Mouse (Mus musculus) hindbrain, postnatal 0 days (tissue): ENCODE measurements around the gene Tenm4. TPM values are rescaled to one million over a fixed set of nuclear protein-coding genes. Genes with fewer than 3 reads are reported as not detected.

Experiments used
- ATAC-seq: fragments of 200-750 bp; cut with Nextera tagmentation; 2 replicates; pipeline ENCODE4 v1.8.0; 2017; ENCODE audit warnings: mild to moderate bottlenecking, moderate TSS enrichment, moderate library complexity
- DNase-seq: peaks from one replicate; pipeline ENCODE4 v3.0.0-alpha.2; 2015; ENCODE audit warnings: low spot score
- H3K27ac ChIP-seq: fragments of 300-500 bp; sonication (generic); 2 replicates; pipeline ENCODE4 v1.5.1; 2014; ENCODE audit warnings: mild to moderate bottlenecking
- H3K27me3 ChIP-seq: fragments of 300-500 bp; sonication (generic); 2 replicates; pipeline ENCODE4 v1.6.1; 2014; ENCODE audit warnings: low read length, mixed read lengths; ENCODE audit not compliant: insufficient read depth
- H3K36me3 ChIP-seq: fragments of 300-500 bp; sonication (generic); 2 replicates; pipeline ENCODE4 v1.6.1; 2014; ENCODE audit warnings: low read length, mixed read lengths; ENCODE audit not compliant: insufficient read depth
- H3K4me1 ChIP-seq: fragments of 300-500 bp; sonication (generic); 2 replicates; pipeline ENCODE4 v1.6.1; 2014; ENCODE audit warnings: antibody characterized with exemption, low read length, mixed read lengths; ENCODE audit not compliant: insufficient read depth
- H3K4me2 ChIP-seq: fragments of 300-500 bp; sonication (generic); 2 replicates; pipeline ENCODE4 v1.6.1; 2014; ENCODE audit warnings: low read depth, mild to moderate bottlenecking, low read length, moderate library complexity, mixed read lengths
- H3K4me3 ChIP-seq: fragments of 300-500 bp; sonication (generic); 2 replicates; pipeline ENCODE4 v1.5.1; 2014; ENCODE audit warnings: low read length
- H3K9ac ChIP-seq: fragments of 300-500 bp; sonication (generic); replicated peaks from 2 replicates; pipeline ENCODE4 v1.6.1; 2014; ENCODE audit warnings: mild to moderate bottlenecking, low read length, moderate library complexity, mixed read lengths
- H3K9me3 ChIP-seq: fragments of 300-500 bp; sonication (generic); 2 replicates; pipeline ENCODE4 v1.6.1; 2016; ENCODE audit warnings: low read length, mixed read lengths
- CTCF ChIP-seq: IDR thresholded peaks from 2 replicates; pipeline ENCODE4 v1.5.1; 2016; ENCODE audit warnings: antibody characterized with exemption, control low read depth, low read depth
- WGBS: fragments of 180-500 bp; shearing (Covaris S2); extraction: QIAGEN DNeasy Blood & Tissue Kit; methylation state at CpG from one replicate; pipeline ENCODE4 v1.1.7; 2014; 5-methylcytosine and 5-hydroxymethylcytosine counted together
- polyA plus RNA-seq: library from polyadenylated mRNA; unstranded; fragments of >200 nt; fragmentation: Nextera tagmentation; extraction: Ambion mirVana; gene quantifications from 2 replicates; pipeline ENCODE4 v1.2.1, GENCODE M21; 2015
- total RNA-seq: library from RNA; depleted of rRNA; stranded (reverse); fragments of >200 nt; gene quantifications from 2 replicates; pipeline ENCODE4 v1.2.3, GENCODE M21; 2014

Gene Tenm4
- total and polyA plus RNA-seq, 2 experiments from 2014 or later, result 24.1 to 49.7 TPM

DNA sequence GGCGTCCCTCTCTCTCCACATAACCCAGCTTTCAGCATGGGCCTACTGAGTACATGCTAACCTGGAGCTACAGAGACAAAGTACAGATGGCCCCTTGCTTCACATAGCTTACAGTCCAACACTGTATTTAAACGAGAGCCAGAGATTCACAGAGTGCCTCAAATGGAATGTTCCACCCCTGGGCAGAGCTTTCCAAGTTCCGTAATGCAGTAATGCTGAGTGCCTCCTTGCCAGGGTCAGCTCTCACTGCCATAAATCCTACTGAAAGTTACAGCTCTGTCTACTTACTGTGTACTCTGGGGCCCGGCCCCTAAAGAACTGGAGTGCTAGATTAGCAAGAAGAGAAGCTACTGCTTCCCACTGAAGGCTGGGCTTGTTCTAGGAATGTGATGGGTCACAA is 23.6 kb upstream of the Tenm4 start:
- TF ChIP-seq CTCF, result no peak
- Histone ChIP-seq H3K9me3 (no peaks in the 10 kb centered on the region; the same call in 1 of the 2 replicates), H3K27me3 (no peaks in the 10 kb centered on the region), H3K4me2 (no peak overlapping the region), H3K27ac (no peak overlapping the region), H3K9ac (no peak overlapping the region), H3K4me1 (no peaks in the 10 kb centered on the region; the same call in 1 of the 2 replicates), H3K4me3 (no peak overlapping the region), H3K36me3 (no peaks in the 10 kb centered on the region)
- ATAC-seq, result no peak
- WGBS, result 88% methylated on average over 4 of the region's 4 CpGs
- DNase-seq, result no peak

DNA sequence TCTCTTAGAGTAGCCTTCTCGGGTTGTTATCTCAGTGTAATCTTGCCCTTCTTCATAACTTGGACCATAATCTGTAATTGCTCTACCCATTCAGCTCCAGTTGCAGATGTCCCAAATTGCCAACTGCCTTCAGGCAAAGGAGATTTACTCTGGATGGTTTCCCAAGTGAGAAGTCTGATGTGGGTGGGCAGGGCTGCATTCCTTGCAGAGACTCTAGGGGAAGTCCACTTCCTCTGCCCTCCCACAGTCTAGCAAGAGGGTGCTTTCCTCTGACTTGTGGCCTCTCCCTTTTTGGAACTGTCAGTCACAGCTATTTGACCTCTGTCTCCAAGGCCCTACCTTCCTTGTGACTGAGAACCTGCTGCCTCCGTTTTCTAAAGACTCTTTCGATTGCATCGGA is 22.9 kb upstream of the Tenm4 start:
- no peak for DNase-seq
- H3K9ac ChIP-seq, result no peak overlapping the region
- H3K27me3 ChIP-seq, result no peaks in the 10 kb centered on the region
- H3K4me1 ChIP-seq, result no peaks in the 10 kb centered on the region; the same call in 1 of the 2 replicates
- no peaks in the 10 kb centered on the region for H3K36me3 ChIP-seq
- no peak for TF ChIP-seq CTCF
- no peak overlapping the region for H3K27ac ChIP-seq
- WGBS, result 86% methylated on average over 4 of the region's 4 CpGs
- no peak for ATAC-seq
- no peaks in the 10 kb centered on the region; the same call in 1 of the 2 replicates for H3K9me3 ChIP-seq
- H3K4me3 ChIP-seq, result no peak overlapping the region
- no peak overlapping the region for H3K4me2 ChIP-seq

DNA sequence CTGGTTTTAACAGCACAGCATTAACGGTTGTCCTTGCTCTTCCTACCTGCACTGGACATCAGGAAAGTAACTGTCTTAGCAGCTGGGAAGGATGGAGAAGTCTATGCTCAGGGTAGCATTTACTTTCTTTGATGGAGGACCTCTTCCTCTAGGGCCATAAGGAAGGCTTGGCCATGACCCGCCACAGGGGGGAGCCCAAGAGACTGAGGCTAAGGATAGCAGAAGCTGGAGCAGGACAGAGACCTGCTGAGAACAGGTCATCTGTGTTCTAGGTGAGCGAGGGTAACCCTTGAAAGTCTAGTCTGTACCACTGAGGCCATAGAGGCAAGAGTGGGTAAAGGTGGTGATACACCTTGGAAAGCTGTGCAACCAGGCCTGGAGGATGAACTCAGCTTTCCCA is 19.8 kb upstream of the Tenm4 start:
- Histone ChIP-seq H3K4me3 (no peak overlapping the region), H3K9ac (no peak overlapping the region), H3K9me3 (no peaks in the 10 kb centered on the region; the same call in 1 of the 2 replicates), H3K27ac (no peak overlapping the region), H3K4me1 (no peaks in the 10 kb centered on the region; the same call in 1 of the 2 replicates), H3K27me3 (no peaks in the 10 kb centered on the region), H3K36me3 (no peaks in the 10 kb centered on the region), H3K4me2 (no peak overlapping the region)
- 60% methylated on average over 3 of the region's 3 CpGs for WGBS
- peak; percentile 58 for TF ChIP-seq CTCF
- no peak for DNase-seq
- ATAC-seq, result no peak

DNA sequence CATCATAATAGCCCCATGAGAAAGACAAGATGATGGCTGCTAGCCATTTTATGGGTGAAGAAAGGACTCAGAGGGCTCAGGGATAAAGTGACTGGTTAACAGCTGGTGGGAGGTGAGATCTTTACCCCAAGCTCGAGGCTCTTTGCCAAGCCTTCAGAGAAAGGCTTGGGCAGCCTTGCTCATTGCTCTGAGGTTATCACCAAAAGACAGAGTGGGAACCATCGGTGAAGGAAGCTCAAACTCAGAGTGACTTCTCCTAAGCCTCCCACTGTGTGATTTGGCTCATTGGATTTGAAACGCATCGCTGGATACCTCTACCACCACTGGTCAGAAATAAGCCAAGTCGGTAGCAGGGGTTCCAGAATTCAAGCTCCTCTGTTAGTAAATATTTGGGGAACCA is 19.1 kb upstream of the Tenm4 start:
- Histone ChIP-seq H3K4me1 (no peaks in the 10 kb centered on the region; the same call in 1 of the 2 replicates), H3K4me3 (no peak overlapping the region), H3K27me3 (no peaks in the 10 kb centered on the region), H3K9ac (no peak overlapping the region), H3K36me3 (no peaks in the 10 kb centered on the region), H3K27ac (no peak overlapping the region), H3K9me3 (no peaks in the 10 kb centered on the region), H3K4me2 (no peak overlapping the region)
- ATAC-seq, result no peak
- 19% methylated on average over 5 of the region's 5 CpGs for WGBS
- no peak for DNase-seq
- no peak for TF ChIP-seq CTCF

DNA sequence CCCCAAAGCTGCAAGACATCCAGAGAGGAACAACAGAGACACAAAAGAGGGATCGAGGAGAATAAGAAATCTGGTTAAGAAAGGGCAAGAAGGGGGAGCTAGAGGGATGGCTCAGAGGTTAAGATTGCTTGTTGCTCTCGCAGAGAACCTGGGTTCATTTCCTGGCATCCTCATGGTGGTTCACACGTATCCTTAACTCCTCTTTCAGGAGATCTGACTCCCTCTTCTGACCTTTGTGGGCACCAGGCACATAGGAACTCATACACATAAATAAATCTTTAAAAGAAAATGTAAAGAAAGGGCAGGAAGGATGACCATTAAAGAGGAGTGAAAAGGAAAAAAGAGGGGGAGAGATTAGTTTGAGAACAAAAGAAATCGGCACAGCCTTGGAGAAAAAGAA is 18.6 kb upstream of the Tenm4 start:
- DNase-seq, result no peak
- Histone ChIP-seq H3K36me3 (no peaks in the 10 kb centered on the region), H3K4me1 (no peaks in the 10 kb centered on the region; the same call in 1 of the 2 replicates), H3K27ac (no peak overlapping the region), H3K9me3 (no peaks in the 10 kb centered on the region), H3K4me2 (peak overlapping the region; percentile 54), H3K4me3 (peak overlapping the region; percentile 34; the same call in 1 of the 2 replicates), H3K27me3 (no peaks in the 10 kb centered on the region), H3K9ac (no peak overlapping the region)
- TF ChIP-seq CTCF, result no peak
- ATAC-seq, result no peak
- WGBS, result 13% methylated on average over 4 of the region's 4 CpGs

DNA sequence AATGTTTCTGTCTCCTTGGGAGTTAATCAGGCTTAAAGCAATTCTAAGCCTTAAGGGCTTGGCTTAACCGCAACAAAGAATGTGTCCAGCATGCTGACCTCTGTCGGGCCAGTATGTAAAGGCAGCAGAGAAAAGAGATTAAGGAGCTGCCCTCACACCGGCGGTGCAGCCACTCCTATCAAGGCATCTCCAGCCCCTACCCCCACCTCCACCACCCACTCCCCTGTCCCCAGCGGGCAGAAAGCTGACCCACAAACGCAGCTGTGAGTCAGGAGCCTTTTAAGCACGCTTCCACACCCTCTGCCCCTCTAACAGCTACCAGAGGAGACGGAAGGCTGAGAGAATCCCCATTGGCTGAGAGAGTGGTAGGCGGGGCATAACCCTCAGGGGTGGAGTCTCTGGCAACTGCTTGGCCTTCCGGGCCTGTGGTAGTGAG is 18.1 kb upstream of the Tenm4 start:
- no peaks in the 10 kb centered on the region; the same call in 1 of the 2 replicates for H3K4me1 ChIP-seq
- H3K9ac ChIP-seq, result 0 out of 2 replicates have a peak overlapping the region, but pooled peaks have one; percentile 19
- H3K36me3 ChIP-seq, result no peaks in the 10 kb centered on the region
- H3K4me2 ChIP-seq, result peak overlapping the region; percentile 54
- TF ChIP-seq CTCF, result peak; percentile 57
- no peak overlapping the region for H3K27ac ChIP-seq
- no peaks in the 10 kb centered on the region for H3K9me3 ChIP-seq
- 3% methylated on average over 10 of the region's 10 CpGs for WGBS
- H3K4me3 ChIP-seq, result peak overlapping the region; percentile 34
- DNase-seq, result peak; percentile 70
- no peaks in the 10 kb centered on the region for H3K27me3 ChIP-seq
- peak; percentile 95 for ATAC-seq

DNA sequence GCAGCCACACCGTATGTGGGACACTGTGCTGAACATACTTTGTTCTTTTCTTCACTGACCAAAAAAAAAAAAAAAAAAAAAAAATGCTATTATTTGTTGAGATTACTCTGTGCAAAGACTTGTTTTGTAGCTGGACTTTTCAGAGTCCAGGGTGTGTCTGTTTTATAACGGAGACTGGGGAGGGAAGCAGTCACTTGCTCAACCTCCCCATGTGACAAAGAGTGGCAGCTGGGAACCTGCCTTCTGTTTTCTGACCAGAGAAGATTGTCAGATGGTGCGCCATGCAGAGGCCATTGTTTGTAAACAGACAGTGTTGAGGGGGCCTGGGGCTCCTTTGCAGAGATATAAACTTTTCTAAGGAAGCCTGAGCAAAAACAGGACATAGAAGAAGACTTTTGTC is 17.0 kb upstream of the Tenm4 start:
- TF ChIP-seq CTCF, result no peak
- no peak overlapping the region for H3K9ac ChIP-seq
- H3K4me3 ChIP-seq, result no peak overlapping the region
- H3K4me2 ChIP-seq, result no peak overlapping the region
- H3K27ac ChIP-seq, result no peak overlapping the region
- 87% methylated on average over 3 of the region's 3 CpGs for WGBS
- ATAC-seq (no peak), DNase-seq (no peak)
- no peaks in the 10 kb centered on the region; the same call in 1 of the 2 replicates for H3K4me1 ChIP-seq
- no peaks in the 10 kb centered on the region for H3K27me3 ChIP-seq
- H3K9me3 ChIP-seq, result no peaks in the 10 kb centered on the region
- H3K36me3 ChIP-seq, result no peaks in the 10 kb centered on the region
